Mouse (Mus musculus) kidney, adult 2 months (tissue): ENCODE measurements around the gene Npm1.

Experiments
- CTCF ChIP-seq: fragments of 200-500 bp; conservative IDR thresholded peaks from 2 replicates; pipeline ENCODE4 v1.5.1; 2011; ENCODE audit warnings: low read depth, mild to moderate bottlenecking, control low read depth, low read length, moderate library complexity, mixed read lengths; ENCODE audit not compliant: insufficient read depth, insufficient read length
- POLR2A ChIP-seq: fragments of 200-500 bp; IDR thresholded peaks from one replicate; pipeline ENCODE4 v1.6.1; 2011; ENCODE audit warnings: low read depth, low read length, control low read depth

DNA sequence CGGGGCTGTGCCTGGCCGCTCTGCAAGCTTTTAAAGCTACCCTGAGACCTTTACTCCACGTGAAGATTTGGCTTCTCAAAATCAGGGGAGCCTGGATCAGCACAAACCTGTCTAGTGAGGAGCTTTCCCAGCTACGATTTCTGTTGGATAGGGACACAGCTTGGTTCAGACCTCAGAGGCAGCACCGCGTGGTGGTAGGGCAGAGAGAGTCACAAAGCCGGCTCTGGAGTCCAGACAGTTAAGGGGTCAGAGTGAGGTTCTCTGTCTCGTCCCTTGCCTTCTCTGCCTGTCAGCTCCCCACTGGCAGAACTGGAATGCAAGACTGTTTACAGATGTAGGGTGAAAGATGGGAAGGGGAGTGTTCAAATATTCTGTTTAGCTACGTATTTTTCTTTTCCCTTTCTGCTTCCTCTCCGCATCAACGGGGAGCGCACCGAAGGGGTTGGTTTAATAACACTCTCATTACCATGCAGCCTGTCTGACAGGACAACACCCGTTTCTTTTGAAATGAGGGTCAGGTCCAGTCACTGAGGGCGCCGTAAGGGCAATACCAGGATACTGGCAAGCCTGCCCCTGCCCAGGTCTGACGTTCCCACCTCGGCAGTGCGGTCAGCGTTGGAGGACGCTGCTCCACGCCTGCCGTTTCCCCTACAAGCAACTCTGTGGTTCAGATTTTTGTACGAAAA lies 33.6 kb upstream of the Npm1 start:
- TF ChIP-seq POLR2A: no peak
- TF ChIP-seq CTCF: no peak
